Mouse (Mus musculus) limb, embryonic 14.5 days (tissue): Measurements from ENCODE around the gene Slc3a1. TPM values are rescaled to one million over a fixed set of nuclear protein-coding genes. Genes with fewer than 3 reads are reported as not detected.

ENCODE experiments used
- ATAC-seq: fragments of 200-750 bp; cut with Nextera tagmentation; 2 replicates; pipeline ENCODE4 v1.8.0; 2017; ENCODE audit warnings: low read depth, moderate number of reproducible peaks, moderate TSS enrichment; ENCODE audit not compliant: low FRiP score
- DNase-seq: peaks from one replicate; pipeline ENCODE4 v3.0.0-alpha.2; 2015; ENCODE audit warnings: low spot score
- H3K27ac ChIP-seq: fragments of 300-500 bp; sonication (generic); replicated peaks from 2 replicates; pipeline ENCODE4 v1.5.1; 2014; ENCODE audit warnings: low read depth, mild to moderate bottlenecking, low read length, moderate library complexity, mixed read lengths
- H3K27me3 ChIP-seq: fragments of 300-500 bp; sonication (generic); 2 replicates; pipeline ENCODE4 v1.6.1; 2014; ENCODE audit warnings: low read length, mixed read lengths; ENCODE audit not compliant: control insufficient read depth, insufficient read depth
- H3K36me3 ChIP-seq: fragments of 300-500 bp; sonication (generic); 2 replicates; pipeline ENCODE4 v1.6.1; 2014; ENCODE audit warnings: mild to moderate bottlenecking, low read length, moderate library complexity, mixed read lengths; ENCODE audit not compliant: control insufficient read depth, insufficient read depth
- H3K4me1 ChIP-seq: fragments of 300-500 bp; sonication (generic); 2 replicates; pipeline ENCODE4 v1.6.1; 2014; ENCODE audit warnings: antibody characterized with exemption, low read length, mixed read lengths; ENCODE audit not compliant: control insufficient read depth, insufficient read depth
- H3K4me2 ChIP-seq: fragments of 300-500 bp; sonication (generic); replicated peaks from 2 replicates; pipeline ENCODE4 v1.6.1; 2014; ENCODE audit warnings: low read depth, mild to moderate bottlenecking, low read length, moderate library complexity; ENCODE audit not compliant: severe bottlenecking
- H3K4me3 ChIP-seq: fragments of 300-500 bp; sonication (generic); replicated peaks from 2 replicates; pipeline ENCODE4 v1.5.1; 2014; ENCODE audit warnings: low read length
- H3K9ac ChIP-seq: fragments of 300-500 bp; sonication (generic); 2 replicates; pipeline ENCODE4 v1.6.1; 2014; ENCODE audit warnings: mild to moderate bottlenecking, low read depth, low read length, moderate library complexity; ENCODE audit not compliant: severe bottlenecking
- H3K9me3 ChIP-seq: fragments of 300-500 bp; sonication (generic); 2 replicates; pipeline ENCODE4 v1.6.1; 2016; ENCODE audit warnings: low read length; ENCODE audit not compliant: control insufficient read depth
- POLR2A ChIP-seq: fragments of 200-500 bp; IDR thresholded peaks from 2 replicates; pipeline ENCODE4 v1.8.0; 2012; ENCODE audit warnings: inconsistent platforms, mild to moderate bottlenecking, moderate library complexity, borderline replicate concordance; ENCODE audit not compliant: insufficient read depth, insufficient read length; ENCODE audit errors: extremely low read depth
- WGBS: fragments of 180-500 bp; shearing (Covaris S2); extraction: QIAGEN DNeasy Blood & Tissue Kit; methylation state at CpG from one replicate; pipeline ENCODE4 v1.1.7; 2014; 5-methylcytosine and 5-hydroxymethylcytosine counted together
- polyA plus RNA-seq, 2 experiments: library from polyadenylated mRNA; depleted of rRNA in 1 of 2; stranded (reverse) in 1 of 2; unstranded in 1 of 2; fragments of >200 nt; fragmentation: Nextera tagmentation in 1 of 2; extraction: Ambion mirVana in 1 of 2; gene quantifications; 2 replicates each; pipeline versions ENCODE4 v1.2.1 to v1.2.3; 2012 to 2014

Gene Slc3a1
- polyA plus RNA-seq, 2 experiments: 0.23 to 0.84 TPM

GRCm38 (mm10) chr17:85088401-85088800 lies 60.2 kb downstream of the Slc3a1 start:
- H3K4me1 ChIP-seq: peaks cover 5% of the 10 kb centered on the region; the same call in 1 of the 2 replicates
- TF ChIP-seq POLR2A: no peak
- DNase-seq (no peak), ATAC-seq (no peak)
- H3K27me3 ChIP-seq: no peaks in the 10 kb centered on the region
- 82% methylated on average over 11 of the region's 11 CpGs for WGBS
- H3K27ac ChIP-seq: no peak overlapping the region
- no peak overlapping the region for H3K9ac ChIP-seq
- H3K36me3 ChIP-seq: no peaks in the 10 kb centered on the region
- no peaks in the 10 kb centered on the region for H3K9me3 ChIP-seq
- H3K4me3 ChIP-seq: no peak overlapping the region
- H3K4me2 ChIP-seq: no peak overlapping the region

GRCm38 (mm10) chr17:85089011-85089410 lies 60.8 kb downstream of the Slc3a1 start:
- no peak for ATAC-seq
- no peak for TF ChIP-seq POLR2A

GRCm38 (mm10) chr17:85089621-85090020 lies 61.4 kb downstream of the Slc3a1 start:
- Histone ChIP-seq H3K9ac (peak overlapping the region; percentile 64), H3K9me3 (no peaks in the 10 kb centered on the region), H3K27ac (peak overlapping the region; percentile 63), H3K4me1 (peaks cover 5% of the 10 kb centered on the region; the same call in 1 of the 2 replicates), H3K36me3 (no peaks in the 10 kb centered on the region), H3K4me2 (peak overlapping the region; percentile 73), H3K27me3 (no peaks in the 10 kb centered on the region), H3K4me3 (peak overlapping the region; percentile 72)
- ATAC-seq (no peak), DNase-seq (no peak)
- no peak for TF ChIP-seq POLR2A
- under 1% methylated on average over 16 of the region's 16 CpGs for WGBS

More at GRCm38 (mm10) chr17:85089011-85089410, 60.8 kb downstream of the Slc3a1 start:
- no peak for DNase-seq
- Histone ChIP-seq H3K9ac (no peak overlapping the region), H3K4me2 (peak overlapping the region; percentile 73), H3K4me1 (peaks cover 5% of the 10 kb centered on the region; the same call in 1 of the 2 replicates), H3K9me3 (no peaks in the 10 kb centered on the region), H3K36me3 (no peaks in the 10 kb centered on the region), H3K27me3 (no peaks in the 10 kb centered on the region), H3K27ac (no peak overlapping the region), H3K4me3 (peak overlapping the region; percentile 72; the same call in 1 of the 2 replicates)
- 47% methylated on average over 6 of the region's 6 CpGs for WGBS

- Histone ChIP-seq H3K4me1 (peaks cover 5% of the 10 kb centered on the region; the same call in 1 of the 2 replicates), H3K9ac (peak within 1 kb of the TSS; percentile 64), H3K36me3 (no peaks in the 10 kb centered on the region), H3K27ac (peak within 1 kb of the TSS; percentile 63), H3K4me2 (peak within 1 kb of the TSS; percentile 73), H3K4me3 (peak within 1 kb of the TSS; percentile 72), H3K27me3 (no peaks in the 10 kb centered on the region), H3K9me3 (no peaks in the 10 kb centered on the region)
- DNase-seq (peak; percentile 98), ATAC-seq (peak; percentile 98)
- peak; percentile 85; the same call in 1 of the 2 replicates for TF ChIP-seq POLR2A
- 2% methylated on average over 53 of the region's 63 CpGs for WGBS
Observed at GRCm38 (mm10) chr17:85090120-85091099, 62.2 kb downstream of the Slc3a1 start, which contains the start of the genes Prepl and Camkmt. Gene Prepl (minus strand): TSS chr17:85090241. Gene Camkmt (plus strand): TSS chr17:85090552.

GRCm38 (mm10) chr17:85091762-85092161 lies 63.6 kb downstream of the Slc3a1 start:
- Histone ChIP-seq H3K9me3 (no peaks in the 10 kb centered on the region), H3K36me3 (no peaks in the 10 kb centered on the region), H3K27me3 (no peaks in the 10 kb centered on the region), H3K4me2 (peak overlapping the region; percentile 60; the same call in 1 of the 2 replicates), H3K27ac (no peak overlapping the region), H3K4me1 (peaks cover 5% of the 10 kb centered on the region; the same call in 1 of the 2 replicates), H3K9ac (no peak overlapping the region), H3K4me3 (peak overlapping the region; percentile 72; the same call in 1 of the 2 replicates)
- ATAC-seq (no peak), DNase-seq (no peak)
- 93% methylated on average over 6 of the region's 6 CpGs for WGBS
- no peak for TF ChIP-seq POLR2A
